In genomic region chr2:167778271-167778670, GRCm38 (mm10) we compare ENCODE assay signal across 8 mouse cellular contexts.
DNase-seq lines count a peak whose midpoint lies in the region; ATAC-seq lines count a peak whose summit lies in the region.

No protein-coding gene starts in this region.

- H3K4me2 ChIP-seq in limb, embryonic 12.5 days: peak overlapping the region; percentile 93
- peak overlapping the region; percentile 93 for H3K4me2 ChIP-seq in stomach, embryonic 14.5 days (replicated peaks; ENCODE audit: low read depth, low read length)

- H3K9ac ChIP-seq in limb, embryonic 12.5 days (replicated peaks): 0 out of 2 replicates have a peak overlapping the region, but pooled peaks have one; percentile 32
- H3K9ac ChIP-seq in stomach, embryonic 14.5 days (replicated peaks; ENCODE audit: low read depth, low read length): no peak overlapping the region

- H3K4me3 ChIP-seq in megakaryocyte, embryonic 14.5 days (replicated peaks): peak overlapping the region; percentile 91
- peak overlapping the region; percentile 76 for H3K4me3 ChIP-seq in forebrain, embryonic 10.5 days
- H3K4me3 ChIP-seq in limb, embryonic 12.5 days (replicated peaks): peak overlapping the region; percentile 57
- peak overlapping the region; percentile 51 for H3K4me3 ChIP-seq in stomach, embryonic 14.5 days (ENCODE audit: low read depth, low read length)

- no peaks in the 10 kb centered on the region for H3K9me3 ChIP-seq in megakaryocyte, embryonic 14.5 days
- H3K9me3 ChIP-seq in forebrain, embryonic 10.5 days: no peaks in the 10 kb centered on the region
- no peaks in the 10 kb centered on the region for H3K9me3 ChIP-seq in limb, embryonic 12.5 days
- H3K9me3 ChIP-seq in stomach, embryonic 14.5 days (ENCODE audit: control insufficient read depth, low read depth, low read length): no peaks in the 10 kb centered on the region

- WGBS in forebrain, embryonic 10.5 days: 62% methylated on average over 4 of the region's 4 CpGs
- WGBS in limb, embryonic 12.5 days: 63% methylated on average over 4 of the region's 4 CpGs
- 45% methylated on average over 4 of the region's 4 CpGs for WGBS in stomach, embryonic 14.5 days

- ATAC-seq in megakaryocyte, adult 5-6 weeks (ENCODE audit: poor library complexity, severe bottlenecking): no peak
- no peak for ATAC-seq in limb, embryonic 12.5 days (ENCODE audit: insufficient number of reproducible peaks, insufficient read depth, low FRiP score, low TSS enrichment, low read depth)
- ATAC-seq in stomach, embryonic 14.5 days (ENCODE audit: insufficient number of reproducible peaks, insufficient read depth, low FRiP score, low read depth): no peak
- ATAC-seq in inflammation-experienced regulatory T-cells, adult 6 months: no peak
- ATAC-seq in erythroid progenitor cell, adult 5-6 weeks (replicated peaks; ENCODE audit: low FRiP score, poor library complexity, severe bottlenecking): no peak

- H3K4me1 ChIP-seq in megakaryocyte, embryonic 14.5 days: peaks cover 99% of the 10 kb centered on the region
- peaks cover 68% of the 10 kb centered on the region for H3K4me1 ChIP-seq in forebrain, embryonic 10.5 days
- peaks cover 60% of the 10 kb centered on the region for H3K4me1 ChIP-seq in limb, embryonic 12.5 days (replicated peaks)
- H3K4me1 ChIP-seq in stomach, embryonic 14.5 days (ENCODE audit: control insufficient read depth, insufficient read depth, low read length): peaks cover 46% of the 10 kb centered on the region

- H3K36me3 ChIP-seq in megakaryocyte, embryonic 14.5 days (replicated peaks; ENCODE audit: low read length): peaks cover 14% of the 10 kb centered on the region
- H3K36me3 ChIP-seq in forebrain, embryonic 10.5 days (replicated peaks): peaks cover 6% of the 10 kb centered on the region; the same call in 1 of the 2 replicates
- no peaks in the 10 kb centered on the region for H3K36me3 ChIP-seq in limb, embryonic 12.5 days
- no peaks in the 10 kb centered on the region for H3K36me3 ChIP-seq in stomach, embryonic 14.5 days (ENCODE audit: control insufficient read depth, insufficient read depth, low read length)

- DNase-seq in forebrain, embryonic 10.5 days (ENCODE audit: extremely low spot score, low spot score): no peak
- DNase-seq in adrenal gland, adult 8-10 months: no peak

- H3K27ac ChIP-seq in forebrain, embryonic 10.5 days: peak overlapping the region; percentile 94
- peak overlapping the region; percentile 87 for H3K27ac ChIP-seq in limb, embryonic 12.5 days
- peak overlapping the region; percentile 96; the same call in 1 of the 2 replicates for H3K27ac ChIP-seq in stomach, embryonic 14.5 days (ENCODE audit: low read length)

- peaks cover 20% of the 10 kb centered on the region for H3K27me3 ChIP-seq in megakaryocyte, embryonic 14.5 days (replicated peaks)
- H3K27me3 ChIP-seq in forebrain, embryonic 10.5 days (ENCODE audit: poor library complexity, severe bottlenecking): 0 out of 2 replicates have a peak, but pooled peaks cover 14% of the 10 kb centered on the region
- H3K27me3 ChIP-seq in limb, embryonic 12.5 days: no peaks in the 10 kb centered on the region
- no peaks in the 10 kb centered on the region for H3K27me3 ChIP-seq in stomach, embryonic 14.5 days (ENCODE audit: control insufficient read depth, insufficient read depth, low read length)
